Mouse (Mus musculus): ENCODE results near the gene Akr7a5. TPM values are rescaled to one million over a fixed set of nuclear protein-coding genes. Genes with fewer than 3 reads are reported as not detected.

Akr7a5 gene
- total RNA-seq, 2 experiments from 2014 or later, result 55.9 to 57.5 TPM

DNA sequence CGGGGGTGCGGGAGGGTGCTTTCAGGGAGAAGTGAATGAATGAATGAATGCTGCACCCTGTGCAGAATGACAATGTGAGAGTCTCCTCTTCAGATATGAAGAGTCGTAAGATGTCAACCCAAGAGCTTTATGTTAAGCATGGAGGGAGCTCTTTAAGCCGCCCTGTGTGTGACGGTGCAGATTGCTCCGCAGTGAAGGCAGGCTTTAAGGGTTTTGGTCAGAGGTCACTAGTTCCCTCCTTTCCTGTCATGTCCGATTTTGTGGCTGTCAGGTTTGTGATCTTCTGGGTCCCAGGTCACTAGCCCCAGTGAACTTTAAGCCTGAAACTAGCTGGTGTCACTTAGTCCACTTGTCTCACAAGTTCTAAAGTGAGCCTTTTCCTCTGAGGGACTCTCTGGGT is 42.3 kb downstream of the Akr7a5 start:
- no peak for DNase-seq

DNA sequence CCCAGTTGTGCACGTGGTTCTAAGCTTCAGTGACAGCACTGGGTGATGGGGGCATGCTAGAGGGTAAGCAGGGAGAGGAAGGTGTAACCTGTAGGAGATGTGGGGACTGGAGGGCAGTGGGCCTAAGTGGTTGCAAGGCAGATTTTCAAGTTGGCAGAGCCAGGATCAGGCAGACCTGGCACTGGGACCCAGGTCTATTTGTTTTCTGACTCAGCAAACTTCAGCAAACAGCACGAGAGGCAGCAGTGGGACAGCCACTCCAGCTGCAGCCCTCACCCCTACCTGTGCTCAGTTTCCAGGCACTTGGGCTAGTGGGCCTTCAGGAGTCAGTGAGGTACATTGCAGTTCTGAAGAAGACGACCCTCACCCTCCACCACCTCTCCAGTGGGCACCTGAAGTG is 46.7 kb downstream of the Akr7a5 start:
- DNase-seq, result no peak

DNA sequence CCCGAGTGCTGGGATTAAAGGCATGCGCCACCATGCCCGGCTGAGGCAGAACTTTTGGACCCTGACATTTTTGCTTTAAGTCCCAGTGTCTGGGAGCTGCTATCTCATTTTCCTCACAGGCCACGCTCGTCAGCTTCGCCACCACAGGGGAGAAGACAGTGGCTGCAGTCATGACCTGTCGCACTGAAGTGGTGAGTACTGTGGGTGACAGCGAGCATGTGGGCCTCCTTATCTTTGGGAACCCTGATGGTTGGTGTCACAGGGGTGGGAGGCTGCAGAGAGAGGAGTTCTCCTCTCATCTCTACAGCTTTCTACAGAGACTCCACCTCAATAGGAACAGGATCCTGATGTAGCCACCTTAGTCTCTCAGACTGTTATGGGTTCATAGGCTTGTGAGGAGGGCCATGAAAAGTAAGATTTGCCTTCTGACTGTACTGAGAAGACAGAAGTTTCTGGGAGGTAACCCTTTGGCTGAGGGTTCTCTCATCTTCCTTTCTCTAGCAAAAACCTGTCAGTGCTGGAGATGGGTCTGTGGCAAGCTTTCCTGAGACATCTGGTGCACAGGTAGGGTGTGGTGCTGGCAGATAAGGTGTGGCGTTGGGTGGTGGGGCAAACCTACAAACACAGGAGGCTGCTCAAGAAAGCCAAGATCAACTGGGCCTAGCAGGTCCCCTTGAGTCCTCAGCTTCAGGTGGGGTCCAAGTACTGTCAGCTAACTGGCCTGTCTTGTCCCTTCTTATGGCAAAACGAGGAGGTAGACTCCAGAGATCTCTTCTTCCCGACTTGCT is 50.4 kb downstream of the Akr7a5 start:
- DNase-seq, result no peak

DNA sequence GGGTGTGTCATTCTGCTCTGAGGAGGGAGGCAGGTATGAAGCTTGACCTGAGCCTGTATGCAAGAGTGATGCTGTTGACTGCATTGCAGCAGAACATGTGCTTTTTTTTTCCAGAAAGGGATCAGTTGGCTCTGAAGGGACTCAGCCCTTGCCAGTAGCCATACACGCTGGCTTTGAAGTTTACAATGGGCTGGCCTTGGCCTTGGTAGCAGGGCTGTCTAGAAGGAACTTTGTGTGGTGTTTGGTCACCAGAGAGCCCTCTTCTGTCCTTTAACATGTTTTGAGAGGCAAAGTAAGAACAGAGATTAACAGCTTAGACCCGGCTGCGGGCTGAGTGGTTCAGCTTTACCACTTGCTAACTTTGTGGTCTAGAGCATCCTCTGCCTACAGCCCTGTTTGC is 56.8 kb downstream of the Akr7a5 start:
- no peak for DNase-seq

Small RNA genes lying within 50 kb of the gene (microRNA-seq; reads per million reads assigned to microRNA genes)
- gene Gm24245, result 0 to 0.38 reads per million in 2 experiments
- gene Gm25732, result 1.9 to 4.1 reads per million in 2 experiments

Other genes starting within 250 kb of the Akr7a5 start
- gene Htr6, start 235.2 kb upstream of the Akr7a5 start, total RNA-seq (2021), result not detected
- 10 to 100 TPM; 17.2 to 28.6 TPM for gene Nbl1, start 217.8 kb upstream of the Akr7a5 start, total RNA-seq (2021)
- 100 to 1,000 TPM; 596 to 645 TPM for gene Minos1, start 179.6 kb upstream of the Akr7a5 start, total RNA-seq (2021)
- gene Capzb, start 117.8 kb upstream of the Akr7a5 start, total RNA-seq (2021), result 100 to 1,000 TPM; 356 to 380 TPM
- gene Pqlc2, start within 50 bp of the Akr7a5 start, total RNA-seq (2021), result 1 to 10 TPM; 5.0 to 5.8 TPM
- 10 to 100 TPM; 26.0 to 30.7 TPM for gene Mrto4, start 41.8 kb downstream of the Akr7a5 start, total RNA-seq (2021)
- gene Emc1, start 41.8 kb downstream of the Akr7a5 start, total RNA-seq (2021), result 10 to 100 TPM; 47.8 to 52.4 TPM
- 100 to 1,000 TPM in 1 of 2 experiments, 10 to 100 TPM in 1; 93.4 to 104 TPM for gene Ubr4, start 41.9 kb downstream of the Akr7a5 start, total RNA-seq (2021)
- gene Iffo2, start 219.8 kb downstream of the Akr7a5 start, total RNA-seq (2021), result 1 to 10 TPM; 4.3 to 4.4 TPM